ENCODE assay signal across 22 mouse cellular contexts in the genomic region with DNA sequence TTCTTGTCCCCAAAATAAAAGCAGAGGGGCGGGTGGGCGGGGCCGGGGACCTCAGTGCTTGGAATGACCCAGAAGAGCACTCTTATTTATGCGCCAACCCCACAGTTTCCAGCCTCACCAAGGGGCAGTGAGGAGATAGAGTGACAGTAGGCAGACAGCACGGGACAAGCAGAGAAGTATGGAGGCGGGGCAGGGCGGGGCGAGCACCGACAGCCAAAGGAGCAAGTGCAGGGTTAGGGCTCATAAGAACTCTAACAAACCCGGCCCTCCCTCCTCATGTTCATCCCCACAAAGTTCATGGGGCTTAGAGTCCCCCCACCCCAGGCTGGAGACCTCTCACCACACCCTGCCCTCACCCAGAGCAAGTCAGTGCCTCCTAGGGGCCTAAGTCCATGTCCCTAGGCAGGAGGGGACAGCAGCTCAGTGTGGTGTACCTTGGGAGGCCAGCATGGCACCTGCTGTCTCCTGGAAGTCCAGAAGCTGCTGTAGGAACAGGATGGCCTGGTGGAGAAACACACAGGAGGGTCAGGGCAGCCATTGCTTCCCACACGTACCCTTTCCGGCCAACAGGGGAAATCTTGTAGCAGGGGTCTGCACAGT. TPM values are rescaled to one million over a fixed set of nuclear protein-coding genes. Genes with fewer than 3 reads are reported as not detected.
DNase-seq lines count a peak whose midpoint lies in the region; ATAC-seq and TF ChIP-seq lines count a peak whose summit lies in the region.
"Had no signal": no experiment of that assay in that cellular context is flagged by ENCODE, and none has a peak within 500 bp of the region (broad histone marks: within the 10 kb centered on the region; RNA-seq: fewer than 3 reads in every experiment).

No protein-coding gene starts in this region.

- no peak overlapping the region for H3K27ac ChIP-seq in heart, embryonic 12.5 days (ENCODE audit: poor library complexity, severe bottlenecking)
- H3K27ac ChIP-seq in liver, embryonic 12.5 days = no peak overlapping the region
- H3K27ac ChIP-seq in limb, embryonic 12.5 days = 0 out of 2 replicates have a peak overlapping the region, but pooled peaks have one; percentile 17
- 0 out of 2 replicates have a peak overlapping the region, but pooled peaks have one; percentile 18 for H3K27ac ChIP-seq in stomach, postnatal 0 days (replicated peaks)
- H3K27ac ChIP-seq: embryonic facial prominence, embryonic 13.5 days; kidney, postnatal 0 days; limb, embryonic 13.5 days; liver, embryonic 15.5 days; lung, embryonic 15.5 days; midbrain, embryonic 12.5 days had no signal

- H3K4me2 ChIP-seq in heart, embryonic 12.5 days = no peak overlapping the region
- H3K4me2 ChIP-seq in liver, embryonic 12.5 days = no peak overlapping the region
- no peak overlapping the region for H3K4me2 ChIP-seq in limb, embryonic 12.5 days
- no peak overlapping the region for H3K4me2 ChIP-seq in stomach, postnatal 0 days (replicated peaks; ENCODE audit: low read depth)
- H3K4me2 ChIP-seq: embryonic facial prominence, embryonic 13.5 days; limb, embryonic 13.5 days; liver, embryonic 15.5 days; lung, embryonic 15.5 days; midbrain, embryonic 12.5 days had no signal

- no peak for TF ChIP-seq CTCF in stomach, postnatal 0 days (IDR thresholded peaks at IDR 0.05; ENCODE audit: low read depth)

- no peak overlapping the region for H3K4me3 ChIP-seq in heart, embryonic 12.5 days
- H3K4me3 ChIP-seq in liver, embryonic 12.5 days = no peak overlapping the region
- H3K4me3 ChIP-seq in limb, embryonic 12.5 days (replicated peaks) = no peak overlapping the region
- H3K4me3 ChIP-seq in stomach, postnatal 0 days (ENCODE audit: low read depth, low read length) = no peak overlapping the region
- H3K4me3 ChIP-seq: embryonic facial prominence, embryonic 13.5 days; forebrain, embryonic 10.5 days; limb, embryonic 13.5 days; liver, embryonic 15.5 days; lung, embryonic 15.5 days; midbrain, embryonic 12.5 days had no signal

- TF ChIP-seq EP300 in stomach, postnatal 0 days (optimal IDR thresholded peaks at IDR 0.05) = no peak

- no peaks in the 10 kb centered on the region for H3K27me3 ChIP-seq in heart, embryonic 12.5 days (replicated peaks)
- no peaks in the 10 kb centered on the region for H3K27me3 ChIP-seq in liver, embryonic 12.5 days (replicated peaks)
- no peaks in the 10 kb centered on the region for H3K27me3 ChIP-seq in limb, embryonic 12.5 days
- H3K27me3 ChIP-seq in stomach, postnatal 0 days (ENCODE audit: control insufficient read depth, insufficient read depth, low read length) = no peaks in the 10 kb centered on the region
- H3K27me3 ChIP-seq: embryonic facial prominence, embryonic 13.5 days; limb, embryonic 13.5 days; liver, embryonic 15.5 days; lung, embryonic 15.5 days; midbrain, embryonic 12.5 days; Patski had no signal

- peak overlapping the region; percentile 13; the same call in 1 of the 2 replicates for H3K9ac ChIP-seq in heart, embryonic 12.5 days
- H3K9ac ChIP-seq in liver, embryonic 12.5 days = 0 out of 2 replicates have a peak overlapping the region, but pooled peaks have one; percentile 6
- H3K9ac ChIP-seq in limb, embryonic 12.5 days (replicated peaks) = no peak overlapping the region
- H3K9ac ChIP-seq in stomach, postnatal 0 days (ENCODE audit: low read length) = peak overlapping the region; percentile 23; the same call in 1 of the 2 replicates
- H3K9ac ChIP-seq: embryonic facial prominence, embryonic 13.5 days; forebrain, postnatal 0 days; limb, embryonic 13.5 days; liver, embryonic 15.5 days; lung, embryonic 15.5 days; midbrain, embryonic 12.5 days had no signal

- no peaks in the 10 kb centered on the region for H3K9me3 ChIP-seq in heart, embryonic 12.5 days (replicated peaks)
- H3K9me3 ChIP-seq in liver, embryonic 12.5 days (replicated peaks) = no peaks in the 10 kb centered on the region
- H3K9me3 ChIP-seq in limb, embryonic 12.5 days = no peaks in the 10 kb centered on the region
- H3K9me3 ChIP-seq in stomach, postnatal 0 days (ENCODE audit: control insufficient read depth, low read length) = no peaks in the 10 kb centered on the region
- H3K9me3 ChIP-seq: embryonic facial prominence, embryonic 13.5 days; forebrain, embryonic 10.5 days; limb, embryonic 13.5 days; liver, embryonic 15.5 days; lung, embryonic 15.5 days; midbrain, embryonic 12.5 days had no signal

- 81% methylated on average over 12 of the region's 12 CpGs for WGBS in heart, embryonic 12.5 days
- 70% methylated on average over 12 of the region's 12 CpGs for WGBS in liver, embryonic 12.5 days (ENCODE audit: insufficient replicate concordance)
- WGBS in limb, embryonic 12.5 days = 81% methylated on average over 12 of the region's 12 CpGs
- 79% methylated on average over 11 of the region's 12 CpGs for WGBS in stomach, postnatal 0 days

- H3K4me1 ChIP-seq in heart, embryonic 12.5 days (replicated peaks) = peaks cover 15% of the 10 kb centered on the region
- H3K4me1 ChIP-seq in liver, embryonic 12.5 days = peaks cover 19% of the 10 kb centered on the region
- H3K4me1 ChIP-seq in limb, embryonic 12.5 days (replicated peaks) = no peaks in the 10 kb centered on the region
- H3K4me1 ChIP-seq in stomach, postnatal 0 days (replicated peaks; ENCODE audit: control insufficient read depth, insufficient read depth) = no peaks in the 10 kb centered on the region
- H3K4me1 ChIP-seq: embryonic facial prominence, embryonic 13.5 days; forebrain, embryonic 10.5 days; limb, embryonic 13.5 days; midbrain, embryonic 12.5 days had no signal

- ATAC-seq in heart, embryonic 12.5 days (ENCODE audit: insufficient number of reproducible peaks, low FRiP score) = no peak
- ATAC-seq in liver, embryonic 12.5 days = no peak
- ATAC-seq in limb, embryonic 12.5 days (ENCODE audit: insufficient number of reproducible peaks, insufficient read depth, low FRiP score, low TSS enrichment, low read depth) = 0 out of 2 replicates have a peak, but pooled peaks have one; percentile 14
- 0 out of 2 replicates have a peak, but pooled peaks have one; percentile 11 for ATAC-seq in stomach, postnatal 0 days (ENCODE audit: low FRiP score, low TSS enrichment)

- no peak for DNase-seq in heart, adult 18-20 months
- no peak for DNase-seq in liver
- DNase-seq in stomach, postnatal 0 days (ENCODE audit: low spot score) = no peak
- no peak for DNase-seq in left cerebral cortex, adult 9 months (ENCODE audit: low spot score in 2 of 2)
- DNase-seq in thymus, postnatal 25 days = no peak
- DNase-seq: cerebellum, adult 11-12 months; layer of hippocampus, postnatal 36 days had no signal

- peaks cover 84% of the 10 kb centered on the region for H3K36me3 ChIP-seq in heart, embryonic 12.5 days
- peaks cover 71% of the 10 kb centered on the region for H3K36me3 ChIP-seq in liver, embryonic 12.5 days
- H3K36me3 ChIP-seq in limb, embryonic 12.5 days = peaks cover 98% of the 10 kb centered on the region
- peaks cover 14% of the 10 kb centered on the region for H3K36me3 ChIP-seq in stomach, postnatal 0 days (ENCODE audit: control insufficient read depth, insufficient read depth, low read length)

RNA-seq across cellular contexts. Expression of a gene that starts 12.9 kb away (rescaled TPM):
- 0.09 TPM in 1 of 2 replicates, not detected in the other for polyA plus RNA-seq in heart, embryonic 12.5 days (2016; fragmentation: Nextera tagmentation; extraction: Ambion mirVana)
- not detected for total RNA-seq in heart, adult 18-20 months (2021)
- polyA plus RNA-seq in liver, embryonic 12.5 days (2016; fragmentation: Nextera tagmentation; extraction: Ambion mirVana) = not detected in 2 replicates
- polyA plus RNA-seq in limb, embryonic 12.5 days (2016; fragmentation: Nextera tagmentation; extraction: Ambion mirVana) = 0.20 TPM in 1 of 2 replicates, not detected in the other
- polyA plus RNA-seq in stomach, postnatal 0 days (2015; fragmentation: Nextera tagmentation; extraction: Ambion mirVana) = 0.68 and 0.76 TPM in 2 replicates
- total RNA-seq: common myeloid progenitor, adult 5-6 weeks; forebrain, postnatal 0 days; layer of hippocampus, postnatal 36 days; left cerebral cortex, postnatal 10 days had no signal
- polyA plus RNA-seq: liver, embryonic 15.5 days had no signal

RNA-seq across cellular contexts. Expression of a gene that starts 13.4 kb away (rescaled TPM):
- 47.8 and 51.3 TPM in 2 replicates for polyA plus RNA-seq in heart, embryonic 12.5 days (2016; fragmentation: Nextera tagmentation; extraction: Ambion mirVana)
- 10 to 100 TPM; 50.2 to 55.4 TPM for total RNA-seq in heart, adult 18-20 months (2021)
- polyA plus RNA-seq in liver, embryonic 12.5 days (2016; fragmentation: Nextera tagmentation; extraction: Ambion mirVana) = 29.7 and 31.8 TPM in 2 replicates
- 77.6 and 82.8 TPM in 2 replicates for polyA plus RNA-seq in limb, embryonic 12.5 days (2016; fragmentation: Nextera tagmentation; extraction: Ambion mirVana)
- polyA plus RNA-seq in stomach, postnatal 0 days (2015; fragmentation: Nextera tagmentation; extraction: Ambion mirVana) = 42.3 and 43.9 TPM in 2 replicates

RNA-seq across cellular contexts. Expression of a gene that starts 19.6 kb away (rescaled TPM):
- polyA plus RNA-seq in heart, embryonic 12.5 days (2016; fragmentation: Nextera tagmentation; extraction: Ambion mirVana) = 73.9 and 74.8 TPM in 2 replicates
- 10 to 100 TPM; 59.0 to 67.2 TPM for total RNA-seq in heart, adult 18-20 months (2021)
- 66.4 and 66.8 TPM in 2 replicates for polyA plus RNA-seq in liver, embryonic 12.5 days (2016; fragmentation: Nextera tagmentation; extraction: Ambion mirVana)
- 110 and 112 TPM in 2 replicates for polyA plus RNA-seq in limb, embryonic 12.5 days (2016; fragmentation: Nextera tagmentation; extraction: Ambion mirVana)
- polyA plus RNA-seq in stomach, postnatal 0 days (2015; fragmentation: Nextera tagmentation; extraction: Ambion mirVana) = 52.6 and 53.0 TPM in 2 replicates

RNA-seq across cellular contexts. Expression of a gene that starts 41.6 kb away (rescaled TPM):
- polyA plus RNA-seq in heart, embryonic 12.5 days (2016; fragmentation: Nextera tagmentation; extraction: Ambion mirVana) = 0.15 and 0.40 TPM in 2 replicates
- 1 to 10 TPM in 1 of 2 experiments, not detected in 1; 2.2 TPM for total RNA-seq in heart, adult 18-20 months (2021)
- polyA plus RNA-seq in liver, embryonic 12.5 days (2016; fragmentation: Nextera tagmentation; extraction: Ambion mirVana) = 1.2 and 1.4 TPM in 2 replicates
- polyA plus RNA-seq in limb, embryonic 12.5 days (2016; fragmentation: Nextera tagmentation; extraction: Ambion mirVana) = 0.18 TPM in 2 replicates
- 0.19 and 0.40 TPM in 2 replicates for polyA plus RNA-seq in stomach, postnatal 0 days (2015; fragmentation: Nextera tagmentation; extraction: Ambion mirVana)
- total RNA-seq: common myeloid progenitor, adult 5-6 weeks; megakaryocyte, adult 5-6 weeks had no signal

RNA-seq across cellular contexts. Expression of a gene that starts 55.8 kb away (rescaled TPM):
- polyA plus RNA-seq in heart, embryonic 12.5 days (2016; fragmentation: Nextera tagmentation; extraction: Ambion mirVana) = 0.53 and 0.84 TPM in 2 replicates
- under 1 TPM; 0.15 to 0.46 TPM for total RNA-seq in heart, adult 18-20 months (2021)
- 0.30 and 0.31 TPM in 2 replicates for polyA plus RNA-seq in liver, embryonic 12.5 days (2016; fragmentation: Nextera tagmentation; extraction: Ambion mirVana)
- 2.4 and 3.3 TPM in 2 replicates for polyA plus RNA-seq in limb, embryonic 12.5 days (2016; fragmentation: Nextera tagmentation; extraction: Ambion mirVana)
- 26.5 and 30.1 TPM in 2 replicates for polyA plus RNA-seq in stomach, postnatal 0 days (2015; fragmentation: Nextera tagmentation; extraction: Ambion mirVana)

Comparison
In these comparisons a context has a peak if more than half of its experiments do, and no peak if none do; other contexts are left out.
1. ATAC-seq: peak in limb, embryonic 12.5 days (single experiment) and stomach, postnatal 0 days (single experiment); none in heart, embryonic 12.5 days (single experiment) and liver, embryonic 12.5 days (single experiment).
2. H3K27ac ChIP-seq: peak in limb, embryonic 12.5 days (single experiment) and stomach, postnatal 0 days (single experiment); none in heart, embryonic 12.5 days (single experiment) and liver, embryonic 12.5 days (single experiment).